Mouse (Mus musculus): ENCODE data around the gene Olfr1252.

The Olfr1252 gene

GRCm38 (mm10) chr2:89724912-89725311, at the start of gene Olfr1252:
Olfr1252 (minus strand) TSS chr2:89725012.
- no peak for DNase-seq (ENCODE audit: low spot score)

DNA sequence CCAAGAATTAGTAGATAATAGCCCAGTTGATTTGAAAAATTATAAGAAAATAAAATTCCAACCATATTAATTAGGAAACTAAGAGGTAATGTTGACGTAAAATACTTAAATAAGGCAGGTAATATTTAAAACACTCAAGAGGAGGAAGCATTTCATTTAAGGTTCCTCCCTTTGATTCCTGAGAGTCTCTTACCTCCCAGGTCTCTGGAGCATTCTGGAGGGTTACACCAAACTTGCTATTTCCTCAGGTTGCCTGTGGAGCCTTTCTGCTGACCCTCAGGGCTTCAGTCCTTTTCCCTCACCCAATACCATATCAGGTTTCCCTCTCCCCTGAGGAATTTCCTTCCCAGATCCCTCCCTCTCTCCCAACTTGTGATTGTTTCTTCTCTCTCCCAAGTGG, 32.2 kb upstream of the Olfr1252 start, which contains the start of gene Olfr1253:
TSS of gene Olfr1253 (minus strand) at position 101 of the 400 bp plus-strand sequence.
- DNase-seq (ENCODE audit: low spot score), result no peak

DNA sequence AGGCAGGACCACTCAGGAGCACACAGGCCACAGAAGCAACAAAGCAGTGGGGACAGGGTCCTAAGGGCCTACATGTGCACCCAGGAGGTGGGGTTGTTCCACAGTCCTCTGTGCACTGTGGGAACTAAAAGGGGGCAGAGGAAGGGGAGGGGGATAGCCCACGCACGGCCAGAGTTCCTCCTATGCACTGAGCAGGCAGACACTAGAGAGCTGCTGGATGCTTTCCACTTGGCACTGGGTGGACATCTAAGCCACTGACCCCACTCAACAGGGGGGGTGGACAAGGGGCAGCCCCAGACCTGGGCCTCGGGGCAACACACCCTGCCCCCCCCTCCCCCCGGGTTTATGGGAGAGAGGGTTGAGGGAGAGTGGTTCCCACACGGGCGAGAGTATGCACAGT, 32.8 kb downstream of the Olfr1252 start:
- no peak for DNase-seq (ENCODE audit: low spot score)

GRCm38 (mm10) chr2:89671836-89672235, 53.0 kb downstream of the Olfr1252 start, which contains the start of gene Olfr1251:
Olfr1251 (minus strand) TSS chr2:89671936.
- no peak for DNase-seq (ENCODE audit: low spot score)
